Mouse (Mus musculus) cortical plate, adult 2 months (tissue): ENCODE results near the gene Asic2.

Experiments used
- CTCF ChIP-seq: fragments of 200-500 bp; IDR thresholded peaks from 2 replicates; pipeline ENCODE4 v1.5.1; 2011; ENCODE audit warnings: mild to moderate bottlenecking, control low read depth, low read length; ENCODE audit not compliant: insufficient read depth; ENCODE audit errors: extremely low read depth
- POLR2A ChIP-seq: fragments of 200-500 bp; IDR thresholded peaks from 2 replicates; pipeline ENCODE4 v1.6.1; 2011; ENCODE audit warnings: mild to moderate bottlenecking, low read length, control low read depth; ENCODE audit not compliant: insufficient read depth; ENCODE audit errors: extremely low read depth

DNA sequence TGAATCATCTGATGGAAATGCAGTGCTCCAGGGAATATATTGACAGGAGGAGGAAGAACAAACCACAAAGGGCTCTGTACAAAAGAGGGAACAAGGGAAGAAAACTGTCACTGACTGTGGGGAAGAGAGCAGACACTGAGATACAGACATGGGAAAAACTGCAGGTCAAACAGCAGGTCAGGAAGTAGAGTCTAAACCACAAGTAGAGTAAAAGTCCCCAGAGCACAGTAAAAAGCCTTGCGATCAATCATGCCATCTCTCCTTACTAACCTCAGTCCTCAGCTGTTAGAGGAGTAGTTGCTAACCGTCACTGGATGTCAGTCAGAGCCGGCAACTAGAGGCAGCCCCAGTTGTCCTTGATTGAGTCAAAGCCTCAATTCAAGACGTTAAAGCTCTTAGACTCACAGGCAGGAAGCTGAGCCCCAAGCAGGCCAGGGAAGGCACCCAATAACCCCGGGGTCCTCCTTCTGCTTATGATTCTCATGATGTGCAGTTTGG is 58.8 kb downstream of the Asic2 start:
- TF ChIP-seq CTCF: no peak
- no peak for TF ChIP-seq POLR2A
